ENCODE assay signal across 11 mouse cellular contexts in the genomic region with DNA sequence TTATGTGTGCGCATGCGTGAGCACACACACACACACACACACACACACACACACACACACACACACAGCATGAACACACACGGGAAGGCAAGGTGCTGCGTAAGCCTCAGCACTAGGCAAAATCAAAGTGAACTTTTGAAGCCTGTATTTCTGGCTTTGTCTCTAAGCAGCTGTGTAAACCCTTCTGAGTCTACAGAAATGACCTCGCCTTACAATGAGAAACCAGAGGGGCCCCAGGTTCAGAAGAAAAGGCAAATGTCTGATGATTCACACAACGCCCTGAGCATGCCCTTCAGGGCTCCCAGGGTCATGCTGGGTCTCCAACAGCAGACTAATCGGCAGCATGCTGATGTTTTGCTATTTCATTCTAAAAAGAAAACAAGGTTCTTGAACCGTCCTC.
DNase-seq lines count a peak whose midpoint lies in the region; ATAC-seq and TF ChIP-seq lines count a peak whose summit lies in the region.
"Had no signal": no experiment of that assay in that cellular context is flagged by ENCODE, and none has a peak within 500 bp of the region (broad histone marks: within the 10 kb centered on the region; RNA-seq: fewer than 3 reads in every experiment).

No protein-coding gene starts in this region.

- no peak overlapping the region for H3K9ac ChIP-seq in intestine, embryonic 16.5 days (ENCODE audit: low read depth, low read length)
- H3K9ac ChIP-seq: heart, embryonic 12.5 days had no signal

- peak; percentile 64 for ATAC-seq in intestine, embryonic 16.5 days

- peak; percentile 70 for DNase-seq in adrenal gland, adult 2 months
- no peak for DNase-seq in adrenal gland, postnatal 25 days
- DNase-seq in thymus, postnatal 0 days (ENCODE audit: low spot score): peak; percentile 38
- no peak for DNase-seq in thymus, postnatal 4 days
- DNase-seq in cerebellum, adult 2 months: no peak
- DNase-seq in thymus, postnatal 25 days: no peak
- DNase-seq in adipocyte (ENCODE audit: low spot score): no peak
- DNase-seq: kidney, adult 8-10 months had no signal

- no peak for TF ChIP-seq CTCF in cerebellum, adult 2 months (IDR thresholded peaks at IDR 0.05; ENCODE audit: borderline replicate concordance, insufficient read depth, low read depth, low read length)

- H3K4me2 ChIP-seq in intestine, embryonic 16.5 days (ENCODE audit: low read depth, low read length): no peak overlapping the region
- H3K4me2 ChIP-seq: heart, embryonic 12.5 days; midbrain, embryonic 11.5 days had no signal

- H3K4me3 ChIP-seq in intestine, embryonic 16.5 days (ENCODE audit: low read length): no peak overlapping the region
- no peak overlapping the region for H3K4me3 ChIP-seq in cerebellum, adult 2 months (replicated peaks; ENCODE audit: insufficient read depth, low read depth, low read length)
- H3K4me3 ChIP-seq: heart, embryonic 12.5 days had no signal

- no peaks in the 10 kb centered on the region for H3K27me3 ChIP-seq in intestine, embryonic 16.5 days (replicated peaks; ENCODE audit: control insufficient read depth, insufficient read depth, low read length)
- no peaks in the 10 kb centered on the region for H3K27me3 ChIP-seq in cerebellum, adult 2 months (ENCODE audit: control insufficient read depth, insufficient read depth, low read length)
- H3K27me3 ChIP-seq: heart, embryonic 12.5 days had no signal

- WGBS in intestine, embryonic 16.5 days: 38% methylated on average over 8 of the region's 8 CpGs
- WGBS in cerebellum, adult 2 months: 84% methylated on average over 8 of the region's 8 CpGs

- H3K9me3 ChIP-seq in intestine, embryonic 16.5 days (ENCODE audit: control insufficient read depth, low read length): no peaks in the 10 kb centered on the region
- H3K9me3 ChIP-seq: heart, embryonic 12.5 days had no signal

- no peak overlapping the region for H3K27ac ChIP-seq in intestine, embryonic 16.5 days (ENCODE audit: low read length)
- no peak overlapping the region; the same call in 1 of the 2 replicates for H3K27ac ChIP-seq in cerebellum, adult 2 months (ENCODE audit: insufficient read depth, low read length)

- H3K4me1 ChIP-seq in intestine, embryonic 16.5 days (ENCODE audit: control insufficient read depth, insufficient read depth, low read length): peaks cover 27% of the 10 kb centered on the region
- peaks cover 26% of the 10 kb centered on the region for H3K4me1 ChIP-seq in cerebellum, adult 2 months (ENCODE audit: control insufficient read depth, insufficient read depth, low read length)

- no peak for TF ChIP-seq POLR2A in cerebellum, adult 2 months (IDR thresholded peaks at IDR 0.05; ENCODE audit: borderline replicate concordance, insufficient read depth, low read length)

- H3K36me3 ChIP-seq in intestine, embryonic 16.5 days (ENCODE audit: control insufficient read depth, insufficient read depth, low read length): no peaks in the 10 kb centered on the region
- H3K36me3 ChIP-seq: heart, embryonic 12.5 days had no signal

Comparison
In these comparisons a context has a peak if more than half of its experiments do, and no peak if none do; other contexts are left out.
1. DNase-seq: peak in adrenal gland, adult 2 months (single experiment) and thymus, postnatal 0 days (single experiment); none in adrenal gland, postnatal 25 days (single experiment), thymus, postnatal 4 days (single experiment), cerebellum, adult 2 months (0 of 2), thymus, postnatal 25 days (single experiment) and adipocyte (single experiment).